Mouse (Mus musculus): ENCODE data around the gene Med9. TPM values are rescaled to one million over a fixed set of nuclear protein-coding genes. Genes with fewer than 3 reads are reported as not detected.
A peak's percentile ranks its signal among the peaks of the same experiment; 100 is the strongest.

Gene Med9
- 10 to 100 TPM; 28.8 to 33.1 TPM for total RNA-seq (2021)
- long read RNA-seq, experiment 1, transcript Med9-201 (2 exons, 1,920 nt), result major isoform, 64 of 80 reads
- long read RNA-seq, experiment 1, partial matches to known transcripts, result 16 of 80 reads
- long read RNA-seq, experiment 1, other reads (novel, unspliced or antisense), result 0 of 80 reads
- long read RNA-seq, experiment 2, transcript Med9-201 (2 exons, 1,920 nt), result major isoform, 25 of 32 reads
- long read RNA-seq, experiment 2, partial matches to known transcripts, result 0 of 32 reads
- long read RNA-seq, experiment 2, other reads (novel, unspliced or antisense), result 7 of 32 reads

GRCm38 (mm10) chr11:59947752-59948400 lies at the start of gene Med9:
Gene Med9 (plus strand): TSS chr11:59948206.
- peak; percentile 97 for DNase-seq

DNA sequence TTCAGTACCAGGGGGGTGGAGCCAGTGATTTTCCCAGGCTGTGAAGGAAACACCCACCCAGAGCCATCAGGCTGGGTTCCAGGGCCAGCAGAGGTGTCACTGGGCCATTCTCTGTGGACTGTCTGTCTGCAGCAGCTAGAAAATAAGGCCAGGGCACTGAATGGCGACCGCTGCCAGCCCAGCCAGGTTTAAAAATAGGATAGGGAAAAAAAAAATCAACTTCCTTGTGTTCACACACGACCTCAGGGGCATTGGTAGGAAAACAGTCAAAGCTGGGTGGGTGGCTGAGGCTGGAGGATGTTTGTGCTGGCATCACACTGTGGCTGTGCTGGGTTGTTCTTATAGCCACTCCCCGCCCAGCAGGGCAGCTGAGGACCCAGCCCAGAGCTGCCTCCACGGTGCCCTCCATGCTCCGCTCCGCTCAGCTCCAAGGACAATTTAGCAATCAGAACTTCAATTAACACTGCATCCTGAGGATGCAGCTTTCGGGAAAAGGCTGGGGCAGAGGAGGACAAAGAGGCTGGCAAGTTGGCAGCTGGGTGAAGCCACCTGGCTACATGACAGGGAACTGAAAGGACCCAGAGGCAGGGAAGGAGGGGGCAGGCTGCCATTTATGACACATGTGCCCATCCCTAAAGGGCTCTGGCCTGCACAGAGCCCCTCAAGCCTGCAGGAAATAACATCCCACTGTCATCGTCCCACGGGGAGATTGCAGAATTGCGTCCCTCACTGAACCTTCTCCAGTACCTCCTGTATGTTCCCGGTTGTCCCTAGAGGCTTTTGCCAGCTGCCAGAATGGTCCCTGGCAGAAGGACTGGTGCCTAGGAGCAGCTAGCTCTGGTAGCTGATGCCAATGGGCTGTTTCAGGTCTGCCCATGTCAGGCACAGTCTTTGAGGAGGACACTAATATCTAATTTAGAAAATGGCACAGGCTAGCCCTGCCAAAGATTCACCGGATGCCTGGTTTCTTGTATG lies 48.0 kb upstream of the Med9 start:
- DNase-seq, result peak; percentile 53 to 64

DNA sequence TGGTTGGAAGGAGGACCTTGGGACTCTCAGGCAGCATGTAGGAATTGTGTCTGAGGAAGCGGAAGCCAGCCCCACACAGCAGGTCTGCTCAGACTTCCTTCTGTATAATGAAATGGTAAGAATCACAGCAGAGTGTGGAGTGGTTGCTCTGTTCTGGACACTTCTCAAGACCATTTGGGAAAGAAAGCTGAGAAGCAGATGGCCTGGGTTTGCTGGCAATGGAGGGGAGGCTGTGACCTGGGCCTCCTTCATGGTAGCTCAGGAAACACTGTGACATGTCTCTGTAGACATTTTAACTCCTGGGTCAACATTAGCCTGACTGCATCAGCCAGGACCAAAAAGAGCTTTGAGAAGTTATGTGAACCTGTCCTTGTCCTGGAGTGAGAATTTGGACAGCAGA lies 47.0 kb upstream of the Med9 start:
- no peak for DNase-seq

DNA sequence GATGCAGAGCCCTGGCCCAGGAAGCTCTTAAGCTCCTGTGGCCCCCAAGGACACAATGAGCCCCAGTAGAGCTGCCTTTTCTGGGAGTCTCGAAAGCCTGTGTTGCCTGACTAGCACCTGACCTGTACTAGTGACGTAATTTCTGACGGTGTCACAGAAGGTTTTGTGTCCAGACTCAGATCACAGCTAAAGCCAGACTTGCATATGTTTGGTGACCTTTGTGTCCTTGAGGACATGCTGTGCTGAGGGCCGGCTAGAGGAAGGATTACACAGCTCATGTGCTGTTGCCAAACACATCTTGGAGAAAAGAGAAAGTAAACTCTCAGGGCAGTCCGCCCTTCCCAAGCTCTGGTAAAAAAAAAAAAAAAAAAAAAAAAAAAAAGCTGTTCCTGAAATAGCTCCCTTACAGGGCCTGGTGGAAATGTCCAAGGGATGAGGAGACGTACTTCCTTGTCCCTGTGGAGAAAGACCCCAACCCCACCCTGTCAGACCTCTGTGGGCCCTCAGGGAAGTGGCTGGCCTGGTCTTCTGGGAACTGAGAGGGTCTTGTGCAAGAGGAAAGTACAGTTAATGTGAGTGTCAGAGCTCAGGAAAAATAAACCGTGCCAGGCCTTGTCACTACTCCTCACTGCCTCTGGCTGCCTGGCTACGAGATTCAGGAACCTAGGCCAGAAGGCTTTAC lies 45.8 kb upstream of the Med9 start:
- DNase-seq, result peak; percentile 48 to 59

GRCm38 (mm10) chr11:59906521-59907123 lies 41.4 kb upstream of the Med9 start:
- no peak for DNase-seq

DNA sequence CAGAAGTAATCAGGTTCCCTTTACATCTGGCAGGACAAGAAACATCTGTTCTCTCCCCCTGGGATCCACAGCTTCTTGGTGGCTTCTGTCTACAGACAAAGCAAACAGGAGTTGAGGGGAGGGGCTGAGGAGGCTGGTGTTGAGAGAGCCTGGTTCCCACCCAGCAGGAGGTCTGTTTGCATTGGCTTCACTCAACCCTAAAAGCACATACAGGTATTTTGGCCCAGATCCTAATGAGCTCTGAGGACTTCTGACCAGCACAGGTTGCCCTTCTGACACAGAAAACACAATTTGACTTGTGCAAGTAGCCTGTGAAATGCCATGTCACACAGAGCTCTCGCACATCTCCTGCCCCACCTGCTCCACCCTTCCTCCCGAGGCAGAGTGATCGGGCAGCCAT lies 39.6 kb upstream of the Med9 start:
- DNase-seq, result no peak

DNA sequence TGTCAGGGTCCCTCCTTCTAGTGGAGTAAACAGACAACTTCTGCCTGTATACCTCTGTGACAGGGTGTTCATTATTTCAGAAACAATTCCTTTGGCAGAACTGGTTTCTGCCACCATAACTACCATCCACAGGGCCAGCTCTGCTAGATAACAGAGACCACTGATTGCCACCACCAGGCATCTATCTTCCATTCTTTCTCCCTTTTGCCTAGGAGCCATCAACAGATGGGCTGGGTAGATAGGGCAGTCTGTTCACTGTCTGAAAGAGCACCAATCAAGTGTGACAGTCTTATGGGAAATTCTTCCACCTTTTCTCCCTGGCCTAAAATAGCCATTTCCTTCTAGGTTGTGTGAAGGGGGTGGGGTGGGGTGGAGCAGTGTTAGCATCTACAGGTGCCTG lies 37.4 kb upstream of the Med9 start:
- no peak for DNase-seq

- no peak for DNase-seq
These were observed 36.5 kb upstream of the Med9 start for GRCm38 (mm10) chr11:59911523-59911922.

DNA sequence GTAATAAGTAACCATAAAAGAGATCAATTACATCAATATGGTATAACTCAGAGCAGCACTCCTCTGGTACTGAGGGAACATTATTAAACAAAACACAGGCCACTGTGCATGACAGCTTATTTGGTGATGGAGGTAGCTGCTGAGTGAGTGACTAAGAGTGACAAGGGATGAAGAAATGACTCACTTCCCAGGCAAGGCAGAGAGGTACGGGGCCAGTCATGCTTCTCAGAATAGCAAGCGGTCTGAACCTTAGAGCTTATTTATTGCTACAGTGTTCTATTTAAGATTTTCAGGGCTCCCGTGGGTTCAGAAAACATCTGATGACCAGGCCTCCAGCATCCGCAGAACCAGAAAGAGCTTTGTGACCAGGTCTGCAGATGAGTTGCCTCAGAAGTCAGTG lies 34.3 kb upstream of the Med9 start:
- no peak for DNase-seq

DNA sequence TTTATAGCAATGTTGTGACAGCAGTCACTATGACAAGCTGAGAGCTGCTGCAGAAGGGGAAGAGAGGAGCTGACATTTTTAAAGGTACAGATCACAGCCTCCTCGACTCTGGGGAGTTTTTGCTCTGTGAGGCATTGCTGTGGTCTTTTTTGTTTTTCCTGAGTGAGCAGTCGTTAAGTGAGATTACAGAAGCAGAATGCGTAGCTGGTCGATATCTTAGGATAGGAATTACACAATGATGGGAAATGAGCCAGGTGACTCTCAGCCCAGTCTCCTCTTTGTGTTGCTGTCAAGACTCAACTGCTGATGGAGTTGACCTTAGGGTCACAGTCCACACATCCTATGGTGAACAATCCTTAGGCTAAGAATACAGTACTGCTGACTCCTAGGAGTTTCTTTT lies 30.0 kb upstream of the Med9 start:
- peak; percentile 32 to 50 for DNase-seq

GRCm38 (mm10) chr11:59919401-59919800 lies 28.6 kb upstream of the Med9 start:
- DNase-seq, result no peak

DNA sequence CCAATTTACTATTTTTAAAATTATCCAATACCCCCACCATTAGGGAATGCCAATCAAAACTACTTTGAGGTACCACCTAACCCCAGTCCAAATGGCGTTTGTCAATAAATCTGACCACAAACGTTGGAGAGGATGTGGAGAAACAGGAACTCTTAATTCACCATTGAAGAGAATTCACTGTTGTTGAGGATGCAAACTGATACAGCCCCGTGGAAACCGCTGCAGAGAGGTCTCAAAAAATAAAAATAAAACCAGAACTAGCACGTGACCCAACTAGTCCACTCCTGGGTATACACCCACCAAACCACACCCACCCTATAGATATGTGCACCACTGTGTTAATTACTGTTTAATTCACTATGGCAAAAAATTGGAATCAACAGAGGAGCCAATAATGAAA lies 27.7 kb upstream of the Med9 start:
- DNase-seq, result no peak

DNA sequence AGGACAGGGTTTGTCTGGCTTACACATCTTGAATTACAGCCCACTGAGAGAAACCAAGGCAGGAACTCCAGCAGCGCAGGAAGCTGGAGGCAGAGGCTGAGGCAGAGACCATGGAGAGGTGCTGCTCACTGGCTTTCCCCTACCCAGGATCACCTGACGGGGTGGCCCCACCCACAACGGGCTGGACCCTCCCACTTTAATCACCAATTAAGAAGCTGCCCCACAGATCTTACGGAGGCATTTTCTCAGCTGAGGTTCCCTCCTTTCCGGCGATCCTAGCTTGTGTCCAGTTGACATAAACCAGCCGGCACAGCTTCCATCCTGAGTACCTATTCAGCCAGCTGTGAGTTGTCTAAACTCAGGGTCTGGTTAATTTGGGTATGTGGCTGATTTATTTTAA lies 26.7 kb upstream of the Med9 start:
- DNase-seq, result no peak

DNA sequence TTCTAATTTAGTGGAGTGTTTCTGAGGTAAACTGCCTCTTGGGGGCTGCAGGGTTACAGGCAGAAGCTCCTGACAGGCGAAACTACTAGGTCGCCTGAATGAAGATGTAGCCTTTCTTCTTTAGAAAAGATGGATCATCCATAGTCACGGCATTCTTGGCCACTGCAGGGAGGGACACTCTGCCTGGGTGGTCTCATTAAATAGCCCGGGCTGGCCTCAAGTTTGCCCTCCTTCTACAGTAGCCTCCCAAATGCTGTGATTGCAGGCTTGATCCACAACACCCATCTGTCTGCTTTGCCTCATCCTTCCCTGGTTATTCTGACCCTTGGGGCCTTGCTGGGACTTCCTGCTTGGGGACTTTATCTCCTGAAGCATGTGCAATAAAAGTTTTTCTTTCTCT lies 18.0 kb upstream of the Med9 start:
- no peak for DNase-seq

DNA sequence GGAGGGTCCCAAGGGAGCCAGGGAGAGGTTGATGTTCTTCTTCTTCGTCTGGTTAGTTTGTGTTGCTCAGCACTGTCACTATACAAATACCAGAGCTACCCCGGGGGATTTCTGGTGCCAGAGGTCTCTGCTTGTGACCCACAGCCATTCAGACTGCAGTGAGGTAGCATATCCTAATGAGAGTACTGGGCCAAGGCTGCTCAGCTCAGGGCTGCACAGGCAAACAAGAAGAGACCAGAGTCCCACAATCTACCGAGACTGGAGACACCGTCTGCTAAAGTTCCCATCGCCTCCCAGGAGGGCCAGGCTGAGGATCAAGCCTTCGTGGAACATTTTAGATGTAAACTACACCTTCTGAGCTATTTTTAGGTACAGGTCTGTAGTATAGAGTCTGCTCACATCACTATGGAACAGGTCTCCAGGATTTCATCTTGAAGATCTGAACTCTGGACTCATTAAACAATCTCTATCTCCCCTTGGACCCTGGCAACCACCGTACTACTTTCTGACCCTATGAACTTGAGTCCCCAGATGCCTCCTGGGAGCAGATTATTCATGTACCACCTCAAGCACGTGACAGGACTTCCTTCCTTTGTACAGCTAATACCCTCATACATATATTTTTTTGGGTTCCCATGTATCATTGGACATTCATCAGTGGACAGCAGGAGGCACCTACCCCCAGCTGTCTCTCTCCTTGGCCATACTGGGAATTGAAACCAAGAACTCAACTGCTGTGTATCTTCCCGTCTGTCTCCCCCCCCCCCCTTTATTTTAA lies 15.3 kb upstream of the Med9 start:
- DNase-seq, result no peak

DNA sequence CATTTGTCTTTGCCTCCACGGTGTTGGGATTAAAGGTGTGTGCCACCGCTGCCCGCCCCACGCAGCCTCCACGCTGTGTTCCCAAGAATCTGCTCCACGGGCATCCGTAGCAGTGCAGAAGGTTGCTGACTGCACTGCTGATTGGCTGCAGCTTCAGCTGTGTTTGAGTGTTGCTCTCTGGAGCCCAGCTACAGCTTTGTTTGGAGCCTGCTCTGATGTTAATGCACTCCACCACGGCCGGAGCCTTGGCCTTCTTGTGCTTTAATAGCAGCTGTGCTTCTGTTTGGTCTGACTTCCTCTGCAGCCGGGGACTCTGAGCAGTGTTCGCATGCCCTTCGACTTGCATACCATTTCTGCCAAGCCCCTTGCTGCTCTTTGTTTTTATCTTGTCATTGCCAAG lies 14.1 kb upstream of the Med9 start:
- peak in 1 of 2 experiments; percentile 34 for DNase-seq

GRCm38 (mm10) chr11:59937023-59937422 lies 11.0 kb upstream of the Med9 start:
- DNase-seq, result peak in 1 of 2 experiments; percentile 31

DNA sequence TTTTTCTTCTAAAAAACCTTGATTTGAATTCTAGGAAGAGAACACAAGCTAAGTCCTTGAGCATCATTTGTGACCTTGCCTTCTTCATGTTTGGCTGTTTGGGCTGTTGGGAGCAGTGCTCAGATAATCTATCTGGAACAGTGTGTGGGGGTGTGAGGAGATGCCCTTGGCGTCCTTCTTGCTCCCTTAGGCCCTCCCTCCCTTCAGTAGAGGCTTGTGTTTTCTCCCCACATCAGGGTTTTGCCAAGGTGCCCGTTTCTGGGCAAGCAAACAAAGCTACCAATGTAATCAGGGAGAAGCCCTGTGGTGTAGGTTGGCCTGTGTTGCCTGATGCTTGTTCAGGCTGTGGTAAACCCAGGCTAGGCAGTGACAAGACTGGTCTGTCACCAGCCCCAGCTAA lies 10.4 kb upstream of the Med9 start:
- DNase-seq, result peak; percentile 52 to 62

GRCm38 (mm10) chr11:59939821-59940220 lies 8.2 kb upstream of the Med9 start:
- DNase-seq, result no peak

DNA sequence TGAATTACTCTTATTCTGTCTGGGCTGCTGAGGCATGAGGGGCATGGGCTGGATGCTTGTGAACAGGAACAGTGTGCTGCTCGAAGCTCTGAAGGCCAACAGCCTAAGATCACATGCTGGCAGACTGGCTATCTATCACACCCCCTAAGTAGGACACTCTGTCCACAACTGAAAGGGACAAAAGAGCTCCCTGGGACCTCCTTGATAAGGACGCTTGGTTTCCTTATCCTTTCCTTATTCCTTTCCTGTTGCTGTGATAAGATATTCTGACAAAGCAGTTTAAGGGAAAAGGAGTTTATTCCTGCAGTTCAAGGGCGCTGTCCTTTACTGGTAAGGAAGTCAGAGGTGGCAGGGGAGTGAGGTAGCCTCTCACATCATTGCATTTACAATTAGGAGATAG lies 7.4 kb upstream of the Med9 start:
- no peak for DNase-seq

DNA sequence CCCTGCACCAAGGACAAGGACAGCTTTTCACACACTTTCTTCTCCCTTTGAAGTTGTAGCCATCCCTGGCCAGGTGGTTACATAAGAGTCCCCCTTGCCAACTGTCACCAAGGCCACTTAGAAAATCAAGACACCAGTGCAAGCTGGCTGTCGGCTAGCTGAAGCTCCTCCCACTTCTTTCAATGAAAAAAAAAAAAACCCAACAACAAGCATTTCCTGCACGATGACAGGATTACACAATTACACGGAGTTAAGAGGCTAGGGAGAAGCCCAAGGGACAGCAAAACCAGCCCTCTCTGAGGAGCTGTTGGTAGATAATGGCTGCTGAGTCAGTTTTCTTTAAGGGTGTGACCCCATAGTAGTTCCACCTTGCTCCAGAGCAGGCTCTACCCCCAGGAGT lies 6.6 kb upstream of the Med9 start:
- peak; percentile 71 to 72 for DNase-seq

Data from adrenal gland, postnatal 36 days (tissue).